Mouse (Mus musculus) brain, embryonic 14.5 days (tissue): ENCODE data around the gene Dlg1.

ENCODE experiments used
- CTCF ChIP-seq: fragments of 200-500 bp; IDR thresholded peaks from 2 replicates; pipeline ENCODE4 v1.5.1; 2012; ENCODE audit warnings: inconsistent platforms, mild to moderate bottlenecking, moderate library complexity, borderline replicate concordance; ENCODE audit not compliant: insufficient read depth, insufficient read length; ENCODE audit errors: extremely low read depth
- POLR2A ChIP-seq: fragments of 200-500 bp; IDR thresholded peaks from 2 replicates; pipeline ENCODE4 v1.6.1; 2012; ENCODE audit warnings: mild to moderate bottlenecking, inconsistent platforms, borderline replicate concordance; ENCODE audit not compliant: poor library complexity, insufficient read depth, insufficient read length, severe bottlenecking; ENCODE audit errors: extremely low read depth

DNA sequence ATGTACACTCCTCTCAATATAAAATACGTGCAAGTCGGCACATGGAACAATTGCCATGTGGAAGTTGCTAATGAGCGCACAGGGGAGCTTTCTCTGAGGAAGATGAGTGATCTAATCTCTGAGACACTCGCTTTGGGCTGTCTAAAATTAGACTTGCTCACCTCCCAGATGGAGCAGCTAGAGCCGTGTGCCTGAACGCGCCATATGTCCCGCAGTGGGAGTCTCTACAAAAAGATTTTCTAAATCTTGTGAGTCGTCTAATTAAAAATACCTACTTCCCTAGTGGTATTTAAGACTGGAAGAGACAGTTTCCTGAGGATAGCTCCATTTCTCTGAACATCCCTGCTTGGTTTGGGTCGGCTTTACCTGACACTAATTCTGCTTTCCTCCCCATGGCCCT lies 213.1 kb downstream of the Dlg1 start:
- no peak for TF ChIP-seq CTCF
- no peak for TF ChIP-seq POLR2A
